Mouse (Mus musculus): ENCODE data around the gene Tarm1. TPM values are rescaled to one million over a fixed set of nuclear protein-coding genes. Genes with fewer than 3 reads are reported as not detected.

The Tarm1 gene
- polyA plus RNA-seq (2016; fragmentation: Nextera tagmentation; extraction: Ambion mirVana): not detected in 2 replicates

- no peak within 1 kb of the TSS for H3K4me2 ChIP-seq (replicated peaks)
- no peak within 1 kb of the TSS for H3K9ac ChIP-seq (replicated peaks)
- ATAC-seq (ENCODE audit: low FRiP score, low read depth): no peak
- no peaks in the 10 kb centered on the region for H3K27me3 ChIP-seq
- no peaks in the 10 kb centered on the region for H3K9me3 ChIP-seq
- no peaks in the 10 kb centered on the region for H3K36me3 ChIP-seq
- H3K27ac ChIP-seq (replicated peaks): no peak within 1 kb of the TSS
- no peaks in the 10 kb centered on the region for H3K4me1 ChIP-seq
- 94% methylated on average over 6 of the region's 6 CpGs for WGBS
- no peak within 1 kb of the TSS for H3K4me3 ChIP-seq
Measured at GRCm38 (mm10) chr7:3502439-3502838, at the start of gene Tarm1. Tarm1 (minus strand) TSS chr7:3502624.

GRCm38 (mm10) chr7:3505913-3506312 lies 3.5 kb upstream of the Tarm1 start:
- no peak overlapping the region for H3K4me3 ChIP-seq
- H3K4me2 ChIP-seq (replicated peaks): no peak overlapping the region
- H3K36me3 ChIP-seq: no peaks in the 10 kb centered on the region
- H3K27ac ChIP-seq (replicated peaks): no peak overlapping the region
- H3K4me1 ChIP-seq: no peaks in the 10 kb centered on the region
- no peaks in the 10 kb centered on the region for H3K27me3 ChIP-seq
- WGBS: 78% methylated on average over 3 of the region's 3 CpGs
- no peak for ATAC-seq (ENCODE audit: low FRiP score, low read depth)
- no peak overlapping the region for H3K9ac ChIP-seq (replicated peaks)
- no peaks in the 10 kb centered on the region for H3K9me3 ChIP-seq

- Histone ChIP-seq H3K4me2 (replicated peaks) (no peak overlapping the region), H3K9me3 (no peaks in the 10 kb centered on the region), H3K4me3 (no peak overlapping the region), H3K36me3 (no peaks in the 10 kb centered on the region), H3K27me3 (no peaks in the 10 kb centered on the region), H3K4me1 (no peaks in the 10 kb centered on the region), H3K27ac (replicated peaks) (no peak overlapping the region), H3K9ac (replicated peaks) (no peak overlapping the region)
- no peak for ATAC-seq (ENCODE audit: low FRiP score, low read depth)
- WGBS: 95% methylated on average over 1 of the region's 1 CpGs
Measured at GRCm38 (mm10) chr7:3500406-3500805, 2.0 kb downstream of the Tarm1 start.

- no peaks in the 10 kb centered on the region for H3K27me3 ChIP-seq
- 93% methylated on average over 6 of the region's 6 CpGs for WGBS
- no peak overlapping the region for H3K4me3 ChIP-seq
- no peaks in the 10 kb centered on the region for H3K36me3 ChIP-seq
- H3K9ac ChIP-seq (replicated peaks): no peak overlapping the region
- H3K9me3 ChIP-seq: peaks cover 2% of the 10 kb centered on the region; the same call in 1 of the 2 replicates
- H3K4me2 ChIP-seq (replicated peaks): no peak overlapping the region
- no peak overlapping the region for H3K27ac ChIP-seq (replicated peaks)
- no peaks in the 10 kb centered on the region for H3K4me1 ChIP-seq
- ATAC-seq (ENCODE audit: low FRiP score, low read depth): no peak
Measured at GRCm38 (mm10) chr7:3481948-3482608, 20.3 kb downstream of the Tarm1 start.

- Histone ChIP-seq H3K4me2 (replicated peaks) (no peak overlapping the region), H3K27ac (replicated peaks) (no peak overlapping the region), H3K27me3 (no peaks in the 10 kb centered on the region), H3K9ac (replicated peaks) (no peak overlapping the region), H3K4me1 (0 out of 2 replicates have a peak, but pooled peaks cover 4% of the 10 kb centered on the region), H3K36me3 (no peaks in the 10 kb centered on the region), H3K9me3 (peaks cover 2% of the 10 kb centered on the region; the same call in 1 of the 2 replicates), H3K4me3 (no peak overlapping the region)
- WGBS: 80% methylated on average over 5 of the region's 5 CpGs
- no peak for ATAC-seq (ENCODE audit: low FRiP score, low read depth)
Measured at GRCm38 (mm10) chr7:3476728-3477127, 25.7 kb downstream of the Tarm1 start.

- Histone ChIP-seq H3K4me3 (peak overlapping the region; percentile 17), H3K27me3 (no peaks in the 10 kb centered on the region), H3K4me1 (0 out of 2 replicates have a peak, but pooled peaks cover 4% of the 10 kb centered on the region), H3K36me3 (no peaks in the 10 kb centered on the region), H3K4me2 (replicated peaks) (peak overlapping the region; percentile 38), H3K9ac (replicated peaks) (no peak overlapping the region), H3K9me3 (no peaks in the 10 kb centered on the region), H3K27ac (replicated peaks) (no peak overlapping the region)
- peak; percentile 56; the same call in 1 of the 2 replicates for ATAC-seq (ENCODE audit: low FRiP score, low read depth)
- 6% methylated on average over 19 of the region's 19 CpGs for WGBS
Measured at GRCm38 (mm10) chr7:3474291-3475080, 27.9 kb downstream of the Tarm1 start.

- no peak overlapping the region for H3K4me2 ChIP-seq (replicated peaks)
- 0 out of 2 replicates have a peak, but pooled peaks cover 4% of the 10 kb centered on the region for H3K4me1 ChIP-seq
- H3K27ac ChIP-seq (replicated peaks): no peak overlapping the region
- WGBS: 78% methylated on average over 3 of the region's 3 CpGs
- H3K27me3 ChIP-seq: no peaks in the 10 kb centered on the region
- no peak overlapping the region for H3K9ac ChIP-seq (replicated peaks)
- no peaks in the 10 kb centered on the region for H3K36me3 ChIP-seq
- H3K9me3 ChIP-seq: no peaks in the 10 kb centered on the region
- ATAC-seq (ENCODE audit: low FRiP score, low read depth): no peak
- no peak overlapping the region for H3K4me3 ChIP-seq
Measured at GRCm38 (mm10) chr7:3472774-3473173, 29.6 kb downstream of the Tarm1 start.

- Histone ChIP-seq H3K36me3 (no peaks in the 10 kb centered on the region), H3K4me1 (no peaks in the 10 kb centered on the region), H3K4me2 (replicated peaks) (no peak overlapping the region), H3K4me3 (no peak overlapping the region), H3K27ac (replicated peaks) (no peak overlapping the region), H3K9me3 (no peaks in the 10 kb centered on the region), H3K9ac (replicated peaks) (no peak overlapping the region), H3K27me3 (no peaks in the 10 kb centered on the region)
- ATAC-seq (ENCODE audit: low FRiP score, low read depth): no peak
- 80% methylated on average over 2 of the region's 2 CpGs for WGBS
Measured at GRCm38 (mm10) chr7:3468614-3469013, 33.8 kb downstream of the Tarm1 start.

- H3K9ac ChIP-seq (replicated peaks): no peak overlapping the region
- no peak for ATAC-seq (ENCODE audit: low FRiP score, low read depth)
Measured at GRCm38 (mm10) chr7:3463306-3463705, 39.1 kb downstream of the Tarm1 start.

GRCm38 (mm10) chr7:3460261-3460660 lies 42.2 kb downstream of the Tarm1 start:
- H3K4me2 ChIP-seq (replicated peaks): no peak overlapping the region
- ATAC-seq (ENCODE audit: low FRiP score, low read depth): no peak
- no peak overlapping the region for H3K9ac ChIP-seq (replicated peaks)
- no peaks in the 10 kb centered on the region for H3K36me3 ChIP-seq
- no peak overlapping the region for H3K27ac ChIP-seq (replicated peaks)
- no peak overlapping the region for H3K4me3 ChIP-seq
- no peaks in the 10 kb centered on the region for H3K4me1 ChIP-seq
- no peaks in the 10 kb centered on the region for H3K27me3 ChIP-seq
- H3K9me3 ChIP-seq: no peaks in the 10 kb centered on the region
- WGBS: 81% methylated on average over 8 of the region's 8 CpGs

More at GRCm38 (mm10) chr7:3463306-3463705, 39.1 kb downstream of the Tarm1 start:
- H3K36me3 ChIP-seq: no peaks in the 10 kb centered on the region
- no peak overlapping the region for H3K4me3 ChIP-seq
- WGBS: 84% methylated on average over 4 of the region's 4 CpGs
- H3K27ac ChIP-seq (replicated peaks): no peak overlapping the region
- no peaks in the 10 kb centered on the region for H3K27me3 ChIP-seq
- no peak overlapping the region for H3K4me2 ChIP-seq (replicated peaks)
- no peaks in the 10 kb centered on the region for H3K4me1 ChIP-seq
- no peaks in the 10 kb centered on the region for H3K9me3 ChIP-seq

GRCm38 (mm10) chr7:3457841-3458217 lies 44.6 kb downstream of the Tarm1 start:
- H3K9me3 ChIP-seq: no peaks in the 10 kb centered on the region
- no peaks in the 10 kb centered on the region for H3K27me3 ChIP-seq
- no peak overlapping the region for H3K4me3 ChIP-seq
- H3K27ac ChIP-seq (replicated peaks): no peak overlapping the region
- H3K4me1 ChIP-seq: no peaks in the 10 kb centered on the region
- ATAC-seq (ENCODE audit: low FRiP score, low read depth): no peak
- H3K9ac ChIP-seq (replicated peaks): no peak overlapping the region
- 83% methylated on average over 9 of the region's 9 CpGs for WGBS
- H3K4me2 ChIP-seq (replicated peaks): no peak overlapping the region
- no peaks in the 10 kb centered on the region for H3K36me3 ChIP-seq

- no peak overlapping the region for H3K9ac ChIP-seq (replicated peaks)
- no peaks in the 10 kb centered on the region for H3K36me3 ChIP-seq
- H3K27me3 ChIP-seq: no peaks in the 10 kb centered on the region
- no peak for ATAC-seq (ENCODE audit: low FRiP score, low read depth)
- no peak overlapping the region for H3K4me3 ChIP-seq
- no peaks in the 10 kb centered on the region for H3K9me3 ChIP-seq
- no peaks in the 10 kb centered on the region for H3K4me1 ChIP-seq
- no peak overlapping the region for H3K4me2 ChIP-seq (replicated peaks)
- H3K27ac ChIP-seq (replicated peaks): no peak overlapping the region
- 95% methylated on average over 10 of the region's 10 CpGs for WGBS
Measured at GRCm38 (mm10) chr7:3457111-3457840, 45.1 kb downstream of the Tarm1 start.
